Mouse (Mus musculus) limb, embryonic 13.5 days (tissue): ENCODE data around the gene Nlrp14. TPM values are rescaled to one million over a fixed set of nuclear protein-coding genes. Genes with fewer than 3 reads are reported as not detected.
"Not testable (repeated sequence)": the region's sequence is repeated elsewhere in the genome, so short reads cannot be mapped to it uniquely, and the experiment has no call there.

Source experiments
- ATAC-seq: fragments of 200-750 bp; cut with Nextera tagmentation; 2 replicates; pipeline ENCODE4 v1.8.0; 2017; ENCODE audit warnings: low read depth, moderate number of reproducible peaks, moderate TSS enrichment; ENCODE audit not compliant: low FRiP score
- H3K27ac ChIP-seq: fragments of 300-500 bp; sonication (generic); 2 replicates; pipeline ENCODE4 v1.5.1; 2015; ENCODE audit warnings: inconsistent platforms, mild to moderate bottlenecking, moderate library complexity
- H3K27me3 ChIP-seq: fragments of 300-500 bp; sonication (generic); 2 replicates; pipeline ENCODE4 v1.6.1; 2015; ENCODE audit warnings: mild to moderate bottlenecking, inconsistent platforms
- H3K36me3 ChIP-seq: fragments of 300-500 bp; sonication (generic); 2 replicates; pipeline ENCODE4 v1.6.1; 2015; ENCODE audit warnings: inconsistent platforms, mild to moderate bottlenecking, moderate library complexity
- H3K4me1 ChIP-seq: fragments of 300-500 bp; sonication (generic); 2 replicates; pipeline ENCODE4 v1.6.1; 2015; ENCODE audit warnings: inconsistent platforms
- H3K4me2 ChIP-seq: fragments of 300-500 bp; sonication (generic); replicated peaks from 2 replicates; pipeline ENCODE4 v1.6.1; 2015; ENCODE audit warnings: inconsistent platforms, mild to moderate bottlenecking, moderate library complexity
- H3K4me3 ChIP-seq: fragments of 300-500 bp; sonication (generic); 2 replicates; pipeline ENCODE4 v1.5.1; 2015; ENCODE audit warnings: moderate library complexity, mild to moderate bottlenecking, inconsistent platforms
- H3K9ac ChIP-seq: fragments of 300-500 bp; sonication (generic); 2 replicates; pipeline ENCODE4 v1.6.1; 2015; ENCODE audit warnings: mild to moderate bottlenecking, inconsistent platforms
- H3K9me3 ChIP-seq: fragments of 300-500 bp; sonication (generic); 2 replicates; pipeline ENCODE4 v1.6.1; 2016; ENCODE audit warnings: inconsistent platforms
- WGBS: fragments of 180-500 bp; shearing (Covaris S2); methylation state at CpG from one replicate; pipeline ENCODE4 v1.1.7; 2015; 5-methylcytosine and 5-hydroxymethylcytosine counted together
- polyA plus RNA-seq: library from polyadenylated mRNA; unstranded; fragments of >200 nt; fragmentation: Nextera tagmentation; extraction: Ambion mirVana; gene quantifications from 2 replicates; pipeline ENCODE4 v1.2.1, GENCODE M21; 2015

Nlrp14 gene
- not detected in 2 replicates for polyA plus RNA-seq

GRCm38 (mm10) chr7:107166690-107167089 is at the start of gene Nlrp14:
Gene Nlrp14 (plus strand): TSS chr7:107166990.
- ATAC-seq: no peak
- Histone ChIP-seq H3K4me2 (no peak within 1 kb of the TSS), H3K27ac (no peak within 1 kb of the TSS), H3K36me3 (no peaks in the 10 kb centered on the region), H3K9me3 (no peaks in the 10 kb centered on the region), H3K9ac (no peak within 1 kb of the TSS), H3K27me3 (no peaks in the 10 kb centered on the region), H3K4me3 (no peak within 1 kb of the TSS), H3K4me1 (no peaks in the 10 kb centered on the region)
- WGBS: 84% methylated on average over 10 of the region's 10 CpGs

- H3K4me1 ChIP-seq, H3K4me2 ChIP-seq, ATAC-seq, H3K4me3 ChIP-seq, H3K9ac ChIP-seq, H3K36me3 ChIP-seq, H3K27me3 ChIP-seq, H3K27ac ChIP-seq, H3K9me3 ChIP-seq: not testable (repeated sequence)
- WGBS: 77% methylated on average over 3 of the region's 3 CpGs
Measured at GRCm38 (mm10) chr7:107130983-107131382, 35.8 kb upstream of the Nlrp14 start, which contains the start of gene Olfr715. Gene Olfr715 (minus strand): TSS chr7:107131083.

- not testable (repeated sequence) for H3K4me1 ChIP-seq, H3K27me3 ChIP-seq, H3K4me3 ChIP-seq, H3K4me2 ChIP-seq, H3K9ac ChIP-seq, H3K36me3 ChIP-seq, H3K9me3 ChIP-seq, ATAC-seq, H3K27ac ChIP-seq
- WGBS: 66% methylated on average over 2 of the region's 2 CpGs
Measured at GRCm38 (mm10) chr7:107138027-107138426, 28.8 kb upstream of the Nlrp14 start, which contains the start of gene Olfr716. Gene Olfr716 (plus strand): TSS chr7:107138327.

- no peaks in the 10 kb centered on the region for H3K9me3 ChIP-seq
- H3K4me3 ChIP-seq: no peak overlapping the region
- no peaks in the 10 kb centered on the region for H3K36me3 ChIP-seq
- no peak overlapping the region for H3K4me2 ChIP-seq
- 43% methylated on average over 2 of the region's 2 CpGs for WGBS
- H3K4me1 ChIP-seq: no peaks in the 10 kb centered on the region
- no peaks in the 10 kb centered on the region for H3K27me3 ChIP-seq
- ATAC-seq: no peak
- H3K27ac ChIP-seq: no peak overlapping the region
- H3K9ac ChIP-seq: no peak overlapping the region
Measured at GRCm38 (mm10) chr7:107180406-107180805, 13.6 kb downstream of the Nlrp14 start.

GRCm38 (mm10) chr7:107201817-107202216 is 35.0 kb downstream of the Nlrp14 start:
- H3K9ac ChIP-seq: no peak overlapping the region
- peaks cover 4% of the 10 kb centered on the region for H3K27me3 ChIP-seq
- no peaks in the 10 kb centered on the region for H3K9me3 ChIP-seq
- WGBS: 34% methylated on average over 3 of the region's 3 CpGs
- H3K4me1 ChIP-seq: no peaks in the 10 kb centered on the region
- no peaks in the 10 kb centered on the region for H3K36me3 ChIP-seq
- H3K27ac ChIP-seq: no peak overlapping the region
- H3K4me2 ChIP-seq: no peak overlapping the region
- H3K4me3 ChIP-seq: no peak overlapping the region
- ATAC-seq: no peak

- 92% methylated on average over 3 of the region's 3 CpGs for WGBS
- peaks cover 16% of the 10 kb centered on the region for H3K9me3 ChIP-seq
- no peak overlapping the region for H3K4me2 ChIP-seq
- H3K36me3 ChIP-seq: no peaks in the 10 kb centered on the region
- no peak overlapping the region for H3K9ac ChIP-seq
- H3K4me1 ChIP-seq: no peaks in the 10 kb centered on the region
- no peak overlapping the region for H3K27ac ChIP-seq
- H3K27me3 ChIP-seq: peaks cover 52% of the 10 kb centered on the region
- no peak overlapping the region for H3K4me3 ChIP-seq
- ATAC-seq: no peak
Measured at GRCm38 (mm10) chr7:107207843-107208242, 41.1 kb downstream of the Nlrp14 start.

GRCm38 (mm10) chr7:107209204-107209860 is 42.5 kb downstream of the Nlrp14 start, which contains the start of gene Rbmxl2:
Gene Rbmxl2 (plus strand): TSS chr7:107209445.
- ATAC-seq: no peak
- H3K9me3 ChIP-seq: peaks cover 16% of the 10 kb centered on the region
- no peaks in the 10 kb centered on the region for H3K36me3 ChIP-seq
- WGBS: 38% methylated on average over 70 of the region's 70 CpGs
- H3K4me3 ChIP-seq: peak within 1 kb of the TSS; percentile 25
- H3K27ac ChIP-seq: no peak within 1 kb of the TSS
- no peaks in the 10 kb centered on the region for H3K4me1 ChIP-seq
- no peak within 1 kb of the TSS for H3K9ac ChIP-seq
- peaks cover 58% of the 10 kb centered on the region for H3K27me3 ChIP-seq
- H3K4me2 ChIP-seq: peak within 1 kb of the TSS; percentile 37

- no peaks in the 10 kb centered on the region for H3K36me3 ChIP-seq
- peaks cover 16% of the 10 kb centered on the region for H3K9me3 ChIP-seq
- WGBS: 23% methylated on average over 76 of the region's 77 CpGs
- H3K27me3 ChIP-seq: peaks cover 63% of the 10 kb centered on the region
- peak overlapping the region; percentile 37 for H3K4me2 ChIP-seq
- no peak overlapping the region for H3K27ac ChIP-seq
- H3K4me1 ChIP-seq: no peaks in the 10 kb centered on the region
- peak overlapping the region; percentile 25 for H3K4me3 ChIP-seq
- H3K9ac ChIP-seq: no peak overlapping the region
- ATAC-seq: no peak
Measured at GRCm38 (mm10) chr7:107210126-107210576, 43.4 kb downstream of the Nlrp14 start.

- Histone ChIP-seq H3K27ac (no peak overlapping the region), H3K9ac (no peak overlapping the region), H3K4me2 (no peak overlapping the region), H3K4me1 (no peaks in the 10 kb centered on the region), H3K9me3 (no peaks in the 10 kb centered on the region), H3K4me3 (no peak overlapping the region), H3K36me3 (no peaks in the 10 kb centered on the region), H3K27me3 (peaks cover 23% of the 10 kb centered on the region)
- ATAC-seq: peak; percentile 48; the same call in 1 of the 2 replicates
Measured at GRCm38 (mm10) chr7:107215723-107216122, 48.9 kb downstream of the Nlrp14 start.

GRCm38 (mm10) chr7:107216845-107217244 is 50.1 kb downstream of the Nlrp14 start:
- ATAC-seq: no peak
- no peaks in the 10 kb centered on the region for H3K36me3 ChIP-seq
- H3K27me3 ChIP-seq: peaks cover 12% of the 10 kb centered on the region
- H3K27ac ChIP-seq: no peak overlapping the region
- no peak overlapping the region for H3K9ac ChIP-seq
- WGBS: 75% methylated on average over 2 of the region's 2 CpGs
- no peaks in the 10 kb centered on the region for H3K4me1 ChIP-seq
- H3K4me2 ChIP-seq: no peak overlapping the region
- no peaks in the 10 kb centered on the region for H3K9me3 ChIP-seq
- H3K4me3 ChIP-seq: no peak overlapping the region

GRCm38 (mm10) chr7:107236854-107237253 is 70.1 kb downstream of the Nlrp14 start:
- Histone ChIP-seq H3K9ac (no peak overlapping the region), H3K36me3 (no peaks in the 10 kb centered on the region), H3K4me3 (no peak overlapping the region), H3K27me3 (no peaks in the 10 kb centered on the region), H3K9me3 (no peaks in the 10 kb centered on the region), H3K27ac (no peak overlapping the region), H3K4me1 (no peaks in the 10 kb centered on the region), H3K4me2 (no peak overlapping the region)
- ATAC-seq: no peak
- 55% methylated on average over 3 of the region's 3 CpGs for WGBS

- H3K4me2 ChIP-seq: no peak overlapping the region
- no peak overlapping the region for H3K27ac ChIP-seq
- H3K9me3 ChIP-seq: no peaks in the 10 kb centered on the region
- no peak overlapping the region for H3K4me3 ChIP-seq
- no peaks in the 10 kb centered on the region for H3K36me3 ChIP-seq
- no peak overlapping the region for H3K9ac ChIP-seq
- no peak for ATAC-seq
- no peaks in the 10 kb centered on the region for H3K4me1 ChIP-seq
- no peaks in the 10 kb centered on the region for H3K27me3 ChIP-seq
- WGBS: 75% methylated on average over 3 of the region's 3 CpGs
Measured at GRCm38 (mm10) chr7:107237498-107237897, 70.7 kb downstream of the Nlrp14 start.
